Mouse (Mus musculus): ENCODE measurements around the gene Klf7.

DNA sequence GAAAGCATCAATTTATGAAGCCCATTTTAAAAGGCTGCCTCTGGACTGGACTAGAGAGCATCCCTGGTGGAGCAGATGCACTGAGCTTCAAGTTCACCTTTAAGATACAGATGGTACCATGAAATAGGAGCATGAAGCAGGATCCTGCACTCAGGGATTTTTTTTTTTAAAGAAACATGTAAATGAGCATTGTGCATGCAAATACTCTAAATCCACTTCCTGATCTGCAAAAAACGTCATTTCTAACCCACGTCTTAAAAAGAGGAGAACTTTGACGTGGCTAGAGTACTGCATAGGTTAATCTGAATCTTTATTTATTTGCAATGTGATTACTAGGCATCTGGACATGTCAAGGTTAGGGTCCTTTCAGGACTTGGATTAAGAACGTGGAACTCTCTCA, 73.5 kb downstream of the Klf7 start:
- TF ChIP-seq CTCF (IDR thresholded peaks at IDR 0.05; ENCODE audit: extremely low read depth, insufficient read depth, low read length) = no peak
- TF ChIP-seq POLR2A (IDR thresholded peaks at IDR 0.05; ENCODE audit: extremely low read depth, insufficient read depth, low read length) = no peak

All from cortical plate, adult 2 months (tissue).